Mouse (Mus musculus): ENCODE results near the gene Usp19. TPM values are rescaled to one million over a fixed set of nuclear protein-coding genes. Genes with fewer than 3 reads are reported as not detected.

Gene Usp19
- polyA plus RNA-seq, 1 experiment from 2014 or later = 37.1 TPM

DNA sequence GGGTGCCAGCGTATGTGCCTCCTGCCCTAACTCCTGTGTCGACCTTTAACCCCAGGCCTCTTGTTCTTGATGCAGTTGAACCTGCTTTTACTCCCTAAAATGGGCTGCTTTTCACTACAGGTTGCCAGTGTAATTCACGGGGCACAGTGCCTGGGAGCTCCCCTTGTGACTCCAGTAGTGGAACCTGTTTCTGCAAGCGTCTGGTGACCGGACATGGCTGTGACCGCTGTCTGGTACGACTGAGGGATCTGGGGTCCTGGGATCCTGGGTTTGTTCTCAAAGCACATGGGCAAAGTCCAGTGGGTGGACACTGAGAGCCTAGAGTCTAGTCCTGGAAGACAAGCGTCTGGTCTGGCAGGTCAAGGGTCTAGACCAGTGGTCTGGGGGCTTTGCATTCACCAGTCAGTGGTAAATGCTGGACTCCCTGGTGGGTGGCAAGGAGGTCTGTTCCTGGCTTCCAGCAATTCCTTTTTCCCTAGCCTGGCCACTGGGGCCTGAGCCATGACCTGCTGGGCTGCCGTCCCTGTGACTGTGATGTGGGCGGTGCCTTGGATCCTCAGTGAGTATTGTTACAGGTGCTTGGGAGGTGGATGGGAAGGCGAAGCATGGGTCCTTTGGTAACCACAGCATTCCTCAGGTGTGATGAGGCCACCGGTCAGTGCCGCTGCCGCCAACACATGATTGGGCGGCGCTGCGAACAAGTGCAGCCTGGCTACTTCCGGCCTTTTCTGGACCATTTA lies 7.2 kb upstream of the Usp19 start:
- H3K9me3 ChIP-seq (ENCODE audit: low read length) = no peaks in the 10 kb centered on the region
- TF ChIP-seq EP300 (IDR thresholded peaks at IDR 0.05) (no peak), CTCF (IDR thresholded peaks at IDR 0.05) (no peak)
- H3K27ac ChIP-seq (ENCODE audit: low read length) = no peak overlapping the region
- H3K4me2 ChIP-seq (replicated peaks; ENCODE audit: low read depth, low read length) = no peak overlapping the region
- peaks cover 53% of the 10 kb centered on the region for H3K36me3 ChIP-seq (ENCODE audit: insufficient read depth, low read length)
- peaks cover 14% of the 10 kb centered on the region for H3K4me1 ChIP-seq (ENCODE audit: insufficient read depth, low read depth, low read length)
- no peak overlapping the region for H3K9ac ChIP-seq (replicated peaks; ENCODE audit: low read depth)
- H3K4me3 ChIP-seq (ENCODE audit: low read depth, low read length) = no peak overlapping the region
- ATAC-seq = no peak
- H3K27me3 ChIP-seq (replicated peaks; ENCODE audit: insufficient read depth, low read length) = no peaks in the 10 kb centered on the region
- no peak for DNase-seq (ENCODE audit: low spot score)
- 94% methylated on average over 18 of the region's 18 CpGs for WGBS

DNA sequence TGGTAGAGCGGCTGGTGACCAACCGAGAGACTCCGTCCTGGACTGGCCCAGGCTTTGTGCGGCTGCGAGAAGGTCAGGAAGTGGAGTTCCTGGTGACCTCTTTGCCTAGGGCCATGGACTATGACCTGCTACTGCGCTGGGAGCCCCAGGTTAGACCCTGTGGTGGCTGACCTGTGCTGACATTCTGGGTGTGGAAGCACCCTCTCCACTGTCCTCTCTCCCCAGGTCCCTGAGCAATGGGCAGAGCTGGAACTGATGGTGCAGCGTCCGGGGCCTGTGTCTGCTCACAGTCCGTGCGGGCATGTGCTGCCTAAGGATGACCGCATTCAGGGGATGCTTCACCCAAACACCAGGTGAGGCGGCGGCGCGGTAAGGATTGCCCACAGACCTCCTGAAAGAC lies 6.4 kb upstream of the Usp19 start:
- Histone ChIP-seq H3K9me3 (ENCODE audit: low read length) (no peaks in the 10 kb centered on the region), H3K36me3 (ENCODE audit: insufficient read depth, low read length) (peaks cover 61% of the 10 kb centered on the region), H3K4me1 (ENCODE audit: insufficient read depth, low read depth, low read length) (peaks cover 13% of the 10 kb centered on the region), H3K9ac (replicated peaks; ENCODE audit: low read depth) (no peak overlapping the region), H3K4me3 (ENCODE audit: low read depth, low read length) (no peak overlapping the region), H3K27me3 (replicated peaks; ENCODE audit: insufficient read depth, low read length) (no peaks in the 10 kb centered on the region), H3K27ac (ENCODE audit: low read length) (no peak overlapping the region), H3K4me2 (replicated peaks; ENCODE audit: low read depth, low read length) (no peak overlapping the region)
- no peak for TF ChIP-seq EP300 (IDR thresholded peaks at IDR 0.05)
- ATAC-seq (no peak), DNase-seq (ENCODE audit: low spot score) (no peak)
- WGBS = 90% methylated on average over 15 of the region's 15 CpGs

DNA sequence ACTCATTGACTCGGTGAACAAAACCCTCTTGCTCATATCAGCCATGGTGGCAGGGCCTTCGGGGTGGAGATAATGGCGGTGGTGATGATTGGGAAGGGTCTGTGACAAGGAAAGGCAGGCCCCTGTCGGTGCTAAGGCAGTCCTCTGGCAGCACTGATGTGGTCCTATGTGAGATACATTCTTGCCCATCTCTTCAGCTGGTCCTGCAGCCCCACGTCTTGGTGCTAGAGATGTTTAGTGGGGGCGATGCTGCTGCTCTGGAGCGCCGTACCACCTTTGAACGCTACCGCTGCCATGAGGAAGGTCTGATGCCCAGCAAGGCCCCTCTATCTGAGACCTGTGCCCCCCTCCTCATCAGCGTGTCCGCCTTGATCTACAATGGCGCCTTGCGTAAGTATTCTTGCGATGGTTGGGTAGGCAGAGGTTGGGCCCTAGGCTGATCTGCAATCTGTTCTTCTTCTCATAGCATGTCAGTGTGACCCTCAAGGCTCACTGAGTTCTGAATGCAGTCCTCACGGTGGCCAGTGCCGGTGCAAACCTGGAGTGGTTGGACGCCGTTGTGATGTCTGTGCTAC lies 5.0 kb upstream of the Usp19 start:
- WGBS = 94% methylated on average over 19 of the region's 19 CpGs
- no peaks in the 10 kb centered on the region for H3K9me3 ChIP-seq (ENCODE audit: low read length)
- TF ChIP-seq EP300 (IDR thresholded peaks at IDR 0.05) = no peak
- no peak for TF ChIP-seq CTCF (IDR thresholded peaks at IDR 0.05)
- no peak overlapping the region for H3K27ac ChIP-seq (ENCODE audit: low read length)
- H3K4me2 ChIP-seq (replicated peaks; ENCODE audit: low read depth, low read length) = no peak overlapping the region
- H3K4me1 ChIP-seq (ENCODE audit: insufficient read depth, low read depth, low read length) = peaks cover 10% of the 10 kb centered on the region
- no peak overlapping the region for H3K4me3 ChIP-seq (ENCODE audit: low read depth, low read length)
- H3K36me3 ChIP-seq (ENCODE audit: insufficient read depth, low read length) = peaks cover 66% of the 10 kb centered on the region
- H3K9ac ChIP-seq (replicated peaks; ENCODE audit: low read depth) = no peak overlapping the region
- ATAC-seq (no peak), DNase-seq (ENCODE audit: low spot score) (no peak)
- no peaks in the 10 kb centered on the region for H3K27me3 ChIP-seq (replicated peaks; ENCODE audit: insufficient read depth, low read length)

DNA sequence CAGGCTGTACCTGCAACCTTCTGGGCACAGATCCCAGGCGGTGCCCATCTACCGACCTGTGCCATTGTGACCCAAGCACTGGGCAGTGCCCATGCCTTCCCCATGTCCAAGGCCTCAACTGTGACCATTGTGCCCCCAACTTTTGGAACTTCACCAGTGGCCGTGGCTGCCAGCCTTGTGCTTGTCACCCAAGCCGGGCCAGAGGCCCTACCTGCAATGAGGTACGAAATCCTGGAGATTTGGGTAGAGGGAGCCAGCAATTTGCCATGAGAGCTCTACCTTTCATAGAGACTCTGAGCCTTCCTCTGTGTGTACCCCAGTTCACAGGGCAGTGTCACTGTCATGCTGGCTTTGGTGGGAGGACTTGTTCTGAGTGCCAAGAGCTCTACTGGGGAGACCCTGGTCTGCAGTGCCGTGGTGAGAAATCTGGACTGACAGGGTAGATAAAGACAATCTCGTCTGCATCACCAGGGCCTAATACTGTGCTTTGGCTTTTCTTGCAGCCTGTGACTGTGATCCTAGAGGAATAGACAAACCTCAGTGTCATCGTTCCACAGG lies 3.4 kb upstream of the Usp19 start:
- H3K9ac ChIP-seq (replicated peaks; ENCODE audit: low read depth) = no peak overlapping the region
- ATAC-seq (no peak), DNase-seq (ENCODE audit: low spot score) (no peak)
- no peak overlapping the region for H3K4me3 ChIP-seq (ENCODE audit: low read depth, low read length)
- TF ChIP-seq EP300 (IDR thresholded peaks at IDR 0.05) (no peak), CTCF (IDR thresholded peaks at IDR 0.05) (no peak)
- no peaks in the 10 kb centered on the region for H3K27me3 ChIP-seq (replicated peaks; ENCODE audit: insufficient read depth, low read length)
- peaks cover 6% of the 10 kb centered on the region; the same call in 1 of the 2 replicates for H3K4me1 ChIP-seq (ENCODE audit: insufficient read depth, low read depth, low read length)
- H3K4me2 ChIP-seq (replicated peaks; ENCODE audit: low read depth, low read length) = no peak overlapping the region
- WGBS = 88% methylated on average over 8 of the region's 8 CpGs
- no peaks in the 10 kb centered on the region for H3K9me3 ChIP-seq (ENCODE audit: low read length)
- no peak overlapping the region for H3K27ac ChIP-seq (ENCODE audit: low read length)
- peaks cover 64% of the 10 kb centered on the region for H3K36me3 ChIP-seq (ENCODE audit: insufficient read depth, low read length)

DNA sequence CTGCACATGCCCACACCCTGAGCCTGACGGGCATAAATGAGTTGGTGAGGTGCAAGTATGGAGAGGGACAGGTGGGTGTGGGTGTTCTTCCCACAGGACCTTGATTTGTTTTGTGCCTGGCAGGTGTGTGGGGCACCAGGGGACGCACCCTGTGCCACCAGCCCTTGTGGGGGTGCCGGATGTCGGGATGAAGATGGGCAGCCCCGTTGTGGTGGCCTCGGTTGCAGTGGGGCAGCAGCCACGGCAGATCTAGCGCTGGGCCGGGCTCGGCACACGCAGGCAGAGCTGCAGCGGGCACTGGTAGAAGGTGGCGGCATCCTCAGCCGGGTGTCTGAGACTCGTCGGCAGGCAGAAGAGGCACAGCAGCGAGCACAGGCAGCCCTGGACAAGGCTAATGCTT lies 2.0 kb upstream of the Usp19 start:
- TF ChIP-seq CTCF (IDR thresholded peaks at IDR 0.05) (no peak), EP300 (IDR thresholded peaks at IDR 0.05) (no peak)
- Histone ChIP-seq H3K27me3 (replicated peaks; ENCODE audit: insufficient read depth, low read length) (no peaks in the 10 kb centered on the region), H3K4me2 (replicated peaks; ENCODE audit: low read depth, low read length) (no peak overlapping the region), H3K27ac (ENCODE audit: low read length) (no peak overlapping the region), H3K9me3 (ENCODE audit: low read length) (no peaks in the 10 kb centered on the region), H3K4me3 (ENCODE audit: low read depth, low read length) (no peak overlapping the region), H3K4me1 (ENCODE audit: insufficient read depth, low read depth, low read length) (peaks cover 11% of the 10 kb centered on the region; the same call in 1 of the 2 replicates), H3K36me3 (ENCODE audit: insufficient read depth, low read length) (peaks cover 60% of the 10 kb centered on the region), H3K9ac (replicated peaks; ENCODE audit: low read depth) (no peak overlapping the region)
- no peak for ATAC-seq
- DNase-seq (ENCODE audit: low spot score) = no peak
- 94% methylated on average over 17 of the region's 17 CpGs for WGBS

DNA sequence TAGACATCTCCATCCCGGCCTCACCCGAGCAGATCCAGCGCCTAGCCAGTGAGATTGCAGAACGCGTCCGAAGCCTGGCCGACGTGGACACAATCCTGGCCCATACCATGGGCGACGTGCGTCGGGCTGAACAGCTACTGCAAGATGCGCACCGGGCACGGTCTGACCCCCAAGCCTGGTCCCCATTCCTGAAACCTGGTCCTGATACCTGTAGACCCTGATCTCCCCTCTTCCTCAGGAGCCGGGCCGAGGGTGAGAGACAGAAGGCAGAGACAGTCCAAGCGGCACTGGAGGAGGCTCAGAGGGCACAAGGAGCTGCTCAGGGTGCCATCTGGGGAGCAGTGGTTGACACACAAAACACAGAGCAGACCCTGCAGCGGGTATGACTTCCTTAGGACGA lies 1.2 kb upstream of the Usp19 start:
- ATAC-seq (no peak), DNase-seq (ENCODE audit: low spot score) (no peak)
- Histone ChIP-seq H3K36me3 (ENCODE audit: insufficient read depth, low read length) (peaks cover 59% of the 10 kb centered on the region), H3K4me3 (ENCODE audit: low read depth, low read length) (no peak overlapping the region), H3K27ac (ENCODE audit: low read length) (no peak overlapping the region), H3K9me3 (ENCODE audit: low read length) (no peaks in the 10 kb centered on the region), H3K4me2 (replicated peaks; ENCODE audit: low read depth, low read length) (no peak overlapping the region), H3K9ac (replicated peaks; ENCODE audit: low read depth) (no peak overlapping the region), H3K4me1 (ENCODE audit: insufficient read depth, low read depth, low read length) (peaks cover 11% of the 10 kb centered on the region; the same call in 1 of the 2 replicates), H3K27me3 (replicated peaks; ENCODE audit: insufficient read depth, low read length) (no peaks in the 10 kb centered on the region)
- TF ChIP-seq EP300 (IDR thresholded peaks at IDR 0.05) (no peak), CTCF (IDR thresholded peaks at IDR 0.05) (no peak)
- 95% methylated on average over 20 of the region's 20 CpGs for WGBS

Data from lung, postnatal 0 days (tissue).